Mouse (Mus musculus) lung, postnatal 4 days (tissue): ENCODE data around the gene Tpm4.

ENCODE experiments used
- DNase-seq, 2 experiments: peaks; one replicate each; pipeline ENCODE4 v3.0.0; 2021

Tpm4 gene

DNA sequence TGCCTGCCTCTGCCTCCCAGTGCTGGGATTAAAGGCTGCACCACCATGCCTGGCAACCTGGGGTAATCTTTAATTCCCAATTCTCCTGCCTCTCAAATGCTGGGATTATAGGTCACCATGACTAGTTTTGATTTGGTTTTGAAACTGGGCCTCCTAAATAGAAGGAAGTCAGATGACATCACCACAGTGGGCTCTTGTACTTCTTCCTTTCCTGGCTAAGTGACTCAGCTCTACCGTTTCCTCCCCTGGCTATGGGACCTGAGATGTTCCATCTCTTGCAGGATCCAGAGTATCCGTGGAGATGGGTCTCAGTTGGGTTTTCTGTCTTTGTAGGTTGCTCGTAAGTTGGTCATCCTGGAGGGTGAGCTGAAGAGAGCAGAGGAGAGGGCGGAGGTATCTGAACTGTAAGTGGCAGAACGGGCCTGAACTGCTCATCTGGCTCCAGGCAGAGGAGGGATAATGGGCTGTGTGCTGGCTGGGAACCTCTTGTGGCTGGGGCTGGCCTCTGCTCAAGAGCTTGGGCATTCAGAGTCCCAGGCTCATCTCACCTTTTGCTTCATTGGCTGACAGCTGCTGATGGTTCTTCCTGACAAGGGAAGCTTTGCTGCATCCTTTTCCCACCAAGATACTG, 9.7 kb downstream of the Tpm4 start:
- DNase-seq, result no peak

GRCm38 (mm10) chr8:72145511-72145910, 10.7 kb downstream of the Tpm4 start:
- DNase-seq, result no peak

- DNase-seq, result peak; percentile 47 to 63
These were observed 11.3 kb downstream of the Tpm4 start for GRCm38 (mm10) chr8:72146056-72146455.

- DNase-seq, result no peak
These were observed 11.8 kb downstream of the Tpm4 start for GRCm38 (mm10) chr8:72146556-72146955.

DNA sequence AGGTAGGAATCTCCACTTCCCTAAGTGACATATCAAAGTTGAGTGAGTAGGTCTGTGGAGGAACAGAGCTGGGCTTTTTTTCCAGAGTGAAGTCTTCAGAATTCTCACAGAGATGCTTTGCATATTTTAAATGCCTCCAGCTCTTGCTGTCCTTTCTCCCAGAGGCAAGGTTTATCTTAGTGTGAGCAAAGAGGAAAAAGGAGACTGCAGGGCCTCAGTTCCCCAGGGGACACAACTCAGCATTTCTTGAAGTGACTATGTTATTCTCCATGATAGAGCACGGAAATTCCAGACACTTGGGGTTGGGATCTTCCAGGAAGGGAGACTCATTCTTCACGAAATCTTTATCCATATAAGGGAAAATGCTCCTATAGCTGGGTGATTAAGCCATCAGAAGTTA, 12.5 kb downstream of the Tpm4 start:
- DNase-seq, result no peak

DNA sequence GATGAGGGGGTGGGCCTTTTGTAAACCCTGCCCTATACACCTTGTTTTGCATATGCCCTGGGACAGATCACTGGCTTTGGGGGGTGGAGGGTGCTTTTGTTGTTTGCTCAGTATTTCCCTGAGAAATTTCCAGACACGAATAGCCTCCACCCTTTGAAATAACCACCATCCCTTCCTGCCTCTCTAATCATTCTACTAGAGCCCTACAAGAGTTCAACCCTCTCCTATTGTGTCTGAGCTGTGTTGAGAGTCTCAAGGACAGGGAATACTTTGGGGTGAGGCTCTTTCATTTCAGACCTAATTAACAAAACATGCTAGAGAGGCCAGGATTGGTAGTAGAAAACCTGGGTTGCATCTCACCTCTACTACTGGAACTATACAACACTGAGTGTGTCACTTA, 14.3 kb downstream of the Tpm4 start:
- peak in 1 of 2 experiments; percentile 5 for DNase-seq

GRCm38 (mm10) chr8:72151418-72152078, 16.8 kb downstream of the Tpm4 start:
- DNase-seq, result no peak

GRCm38 (mm10) chr8:72153382-72153781, 18.6 kb downstream of the Tpm4 start:
- DNase-seq, result no peak

DNA sequence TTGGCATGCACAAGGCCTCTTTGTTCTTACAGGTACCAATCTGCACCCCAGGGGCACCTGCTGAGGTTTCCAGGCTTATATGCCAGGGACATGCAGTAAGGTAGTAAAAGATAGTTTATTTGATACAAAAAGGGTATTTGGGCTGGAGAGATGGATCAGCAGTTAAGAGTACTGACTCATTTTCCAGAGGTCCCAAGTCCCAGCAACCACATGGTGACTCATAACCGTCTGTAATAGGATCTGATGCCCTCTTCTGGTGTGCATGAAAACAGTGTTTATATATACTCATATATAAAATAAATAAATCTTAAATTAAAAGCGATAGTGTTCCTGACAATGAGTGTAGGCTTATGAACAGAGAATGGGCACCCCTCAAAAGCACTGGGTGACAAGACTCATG, 23.3 kb downstream of the Tpm4 start:
- peak in 1 of 2 experiments; percentile 9 for DNase-seq

DNA sequence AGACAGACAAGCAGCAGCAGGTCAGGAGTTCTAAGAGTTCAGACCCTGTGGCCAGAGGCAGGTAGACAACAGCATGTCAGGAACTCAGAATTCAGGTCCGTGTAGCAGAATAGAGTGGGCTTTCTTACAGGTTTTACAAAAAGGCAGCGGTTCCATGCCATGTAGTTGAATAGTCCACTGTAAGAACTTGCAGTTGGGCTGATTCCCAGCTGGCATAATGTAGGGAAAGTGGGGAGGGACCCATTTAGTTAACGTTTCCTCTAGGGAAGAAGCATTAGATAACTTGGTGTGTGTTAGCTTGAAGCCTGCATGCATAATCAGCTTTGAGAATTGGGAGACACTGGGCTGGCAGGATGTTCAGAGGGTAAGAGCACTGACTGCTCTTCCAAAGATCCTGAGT, 24.0 kb downstream of the Tpm4 start:
- DNase-seq, result peak in 1 of 2 experiments; percentile 1

- no peak for DNase-seq
These were observed 25.2 kb downstream of the Tpm4 start for GRCm38 (mm10) chr8:72160007-72160406.

DNA sequence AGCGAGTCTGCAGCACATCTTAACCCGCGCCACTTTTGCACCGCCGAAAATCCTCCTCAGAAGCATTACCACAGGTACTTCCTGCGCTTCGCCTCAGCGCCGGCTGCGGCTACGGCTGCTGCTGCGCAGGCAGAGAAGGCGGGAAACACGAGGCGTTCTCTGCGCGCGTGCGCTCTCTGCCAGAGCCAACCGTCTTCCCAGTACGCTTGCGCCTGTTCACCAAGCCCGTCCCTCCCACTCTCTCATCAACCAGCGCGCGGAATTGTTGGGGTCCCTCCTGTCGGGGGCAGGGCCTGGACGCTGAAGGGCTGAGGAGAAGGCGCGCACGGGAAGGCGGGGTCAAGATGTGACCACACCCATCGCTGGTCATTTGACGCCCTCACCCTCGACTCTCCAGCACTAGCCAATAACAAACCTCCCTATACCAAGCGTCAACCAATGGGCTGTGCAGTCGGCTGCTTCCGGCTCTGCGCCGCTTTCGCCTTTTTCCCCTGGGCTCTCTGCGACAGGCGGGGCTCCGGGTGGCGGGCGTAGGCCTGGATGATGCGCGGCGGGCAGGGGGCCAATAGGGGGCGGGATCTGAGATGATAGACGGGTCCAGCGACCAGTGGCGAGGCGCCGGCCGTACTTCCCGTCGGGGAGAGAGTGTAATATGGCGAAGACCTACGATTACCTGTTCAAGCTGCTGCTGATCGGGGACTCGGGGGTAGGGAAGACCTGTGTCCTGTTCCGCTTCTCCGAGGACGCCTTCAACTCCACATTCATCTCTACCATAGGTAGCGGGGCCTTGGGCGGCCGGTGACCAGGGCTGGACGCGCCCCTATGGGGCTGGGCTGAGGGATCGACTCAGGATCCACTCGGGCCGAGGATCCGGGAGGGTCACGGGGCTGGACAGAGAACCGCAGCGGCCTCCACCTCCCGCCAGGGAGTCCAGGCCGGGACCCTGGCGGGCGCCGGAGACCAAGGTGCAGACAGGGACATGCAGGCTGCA, 26.2 kb downstream of the Tpm4 start, which contains the start of gene Rab8a:
Gene Rab8a, plus strand, starts transcription at position 494 of the 991 bp plus-strand sequence.
- peak; percentile 99 to 100 for DNase-seq

DNA sequence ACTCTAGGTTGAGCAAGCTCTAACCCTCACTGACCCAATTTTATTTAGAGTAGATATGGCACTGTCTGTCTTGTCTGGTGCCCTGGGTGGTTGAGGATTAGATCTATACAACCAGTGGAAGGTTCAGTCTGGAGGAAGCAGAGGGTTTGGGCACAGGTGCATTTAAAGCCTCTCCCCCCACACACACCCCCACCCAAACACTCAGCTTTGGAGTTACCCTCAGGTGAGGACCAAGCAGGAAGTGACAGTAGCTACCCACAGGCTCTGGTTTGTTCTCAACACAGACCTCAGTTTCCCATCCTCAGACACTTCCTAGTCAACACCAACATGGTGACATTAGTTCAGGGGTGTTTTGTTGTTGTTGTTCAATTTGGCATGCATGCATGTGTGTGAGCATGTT, 28.0 kb downstream of the Tpm4 start:
- peak in 1 of 2 experiments; percentile 7 for DNase-seq

- DNase-seq, result peak; percentile 39 to 56
These were observed 34.4 kb downstream of the Tpm4 start for GRCm38 (mm10) chr8:72169098-72169668.

GRCm38 (mm10) chr8:72169681-72170249, 35.0 kb downstream of the Tpm4 start:
- peak in 1 of 2 experiments; percentile 17 for DNase-seq

- DNase-seq, result peak; percentile 54 to 82
These were observed 42.7 kb downstream of the Tpm4 start for GRCm38 (mm10) chr8:72177346-72177925.

- DNase-seq, result no peak
These were observed 48.9 kb downstream of the Tpm4 start for GRCm38 (mm10) chr8:72183554-72184202.

DNA sequence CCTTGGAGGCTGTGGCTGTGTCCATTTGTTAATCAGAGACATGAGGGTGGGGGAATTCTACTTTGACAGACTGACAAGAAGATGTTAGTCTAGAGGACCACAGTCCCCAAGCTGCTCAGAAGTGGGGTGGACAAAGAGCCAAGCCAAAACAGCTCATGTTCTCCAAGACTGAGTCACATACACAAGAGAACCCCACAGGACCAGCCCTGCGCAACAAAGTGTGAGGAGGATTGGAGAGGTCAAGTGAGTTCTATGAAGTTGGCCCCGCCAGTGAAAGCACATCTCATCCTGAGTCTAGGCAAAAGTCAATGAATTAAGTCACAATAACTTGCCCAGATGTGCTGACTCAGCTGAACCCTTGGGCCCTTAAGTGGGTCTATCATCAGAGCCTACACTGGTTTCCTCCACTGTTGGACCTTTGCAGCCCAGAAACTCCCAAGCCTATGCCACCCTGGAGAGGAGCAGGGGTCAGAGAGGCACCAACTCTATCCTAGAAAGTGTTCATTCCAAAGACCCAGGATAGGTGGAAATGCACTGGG, 53.1 kb downstream of the Tpm4 start:
- DNase-seq, result no peak

GRCm38 (mm10) chr8:72189417-72190214, 54.8 kb downstream of the Tpm4 start, which contains the start of gene Hsh2d:
TSS of gene Hsh2d (plus strand) at chr8:72189638.
- peak; percentile 68 to 74 for DNase-seq

GRCm38 (mm10) chr8:72190215-72190539, 55.4 kb downstream of the Tpm4 start:
- no peak for DNase-seq

DNA sequence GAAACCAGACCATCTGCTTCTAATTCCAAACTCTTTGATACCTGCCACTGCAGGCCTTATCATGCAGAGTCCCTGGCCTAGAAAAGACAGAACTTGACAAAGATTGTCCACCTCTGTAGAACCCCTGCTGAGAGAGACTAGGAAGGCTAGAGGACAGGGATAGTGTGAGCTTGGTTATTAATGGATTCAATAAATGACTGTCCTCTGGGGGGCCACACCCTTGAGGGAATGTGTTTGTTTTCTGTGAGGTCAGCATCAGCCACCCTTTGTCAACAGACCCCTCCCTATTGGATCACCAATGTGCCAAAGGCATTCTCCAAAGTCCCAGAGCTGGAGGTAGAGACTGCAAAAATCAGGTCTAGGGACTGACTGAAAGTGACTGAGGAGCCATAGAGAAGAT, 57.3 kb downstream of the Tpm4 start:
- no peak for DNase-seq
